Mouse (Mus musculus): Measurements from ENCODE around the gene Mesp1. TPM values are rescaled to one million over a fixed set of nuclear protein-coding genes. Genes with fewer than 3 reads are reported as not detected.
A peak's percentile ranks its signal among the peaks of the same experiment; 100 is the strongest.

The Mesp1 gene
- polyA plus RNA-seq, 1 experiment from 2014 or later = not detected

DNA sequence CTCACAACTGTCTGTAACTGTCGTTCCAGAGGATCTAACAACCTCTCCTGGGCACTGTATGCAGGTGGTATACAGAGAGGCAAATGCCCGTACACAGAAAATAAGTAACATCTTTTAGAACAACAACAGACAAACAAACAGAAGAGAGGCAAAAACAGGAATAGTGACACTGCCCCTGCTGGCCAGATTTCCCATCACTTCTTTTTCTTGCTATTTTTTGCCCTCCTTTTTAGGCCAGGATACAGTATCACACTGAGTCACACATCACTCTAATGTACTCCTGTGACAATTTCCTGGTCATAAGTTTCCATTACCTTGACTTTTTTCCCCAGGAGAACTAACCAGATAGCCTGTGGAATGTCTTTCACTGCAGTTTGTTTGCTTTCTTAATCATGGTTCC, 37.3 kb downstream of the Mesp1 start:
- Histone ChIP-seq H3K9me3 (replicated peaks; ENCODE audit: control insufficient read depth, low read length) (no peaks in the 10 kb centered on the region), H3K27me3 (ENCODE audit: control insufficient read depth, insufficient read depth, low read length) (no peaks in the 10 kb centered on the region), H3K4me2 (ENCODE audit: low read depth, low read length) (no peak overlapping the region), H3K27ac (ENCODE audit: low read length) (no peak overlapping the region), H3K36me3 (ENCODE audit: control insufficient read depth, insufficient read depth, low read length) (no peaks in the 10 kb centered on the region), H3K4me3 (replicated peaks; ENCODE audit: low read length) (no peak overlapping the region), H3K4me1 (ENCODE audit: control insufficient read depth, insufficient read depth, low read length) (no peaks in the 10 kb centered on the region), H3K9ac (ENCODE audit: low read length) (no peak overlapping the region)
- no peak for ATAC-seq (ENCODE audit: insufficient read depth, low FRiP score)
- 39% methylated on average over 2 of the region's 2 CpGs for WGBS

DNA sequence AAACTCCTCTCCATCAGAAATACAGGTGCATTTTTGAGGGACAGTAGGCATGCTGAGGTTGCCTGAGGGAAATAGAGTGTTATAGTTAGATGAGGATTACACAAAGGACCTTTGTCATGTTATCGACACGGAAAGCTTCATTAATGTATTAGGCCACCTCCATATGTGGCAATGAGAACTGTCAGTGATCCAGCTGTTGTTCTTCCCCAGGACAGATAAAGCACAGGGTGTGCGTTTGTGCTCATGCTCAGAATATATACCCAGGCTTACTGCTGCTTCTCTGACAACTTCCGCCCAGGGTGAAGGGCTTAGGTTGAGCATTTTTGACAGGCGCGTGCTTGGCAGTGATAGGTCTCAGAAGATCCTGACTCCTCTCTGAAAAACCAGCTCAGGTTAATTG, 44.1 kb downstream of the Mesp1 start:
- Histone ChIP-seq H3K9ac (ENCODE audit: low read length) (no peak overlapping the region), H3K4me3 (replicated peaks; ENCODE audit: low read length) (no peak overlapping the region), H3K9me3 (replicated peaks; ENCODE audit: control insufficient read depth, low read length) (no peaks in the 10 kb centered on the region), H3K4me1 (ENCODE audit: control insufficient read depth, insufficient read depth, low read length) (no peaks in the 10 kb centered on the region), H3K36me3 (ENCODE audit: control insufficient read depth, insufficient read depth, low read length) (no peaks in the 10 kb centered on the region), H3K27ac (ENCODE audit: low read length) (no peak overlapping the region), H3K4me2 (ENCODE audit: low read depth, low read length) (no peak overlapping the region), H3K27me3 (ENCODE audit: control insufficient read depth, insufficient read depth, low read length) (no peaks in the 10 kb centered on the region)
- WGBS = 78% methylated on average over 6 of the region's 6 CpGs
- no peak for ATAC-seq (ENCODE audit: insufficient read depth, low FRiP score)

DNA sequence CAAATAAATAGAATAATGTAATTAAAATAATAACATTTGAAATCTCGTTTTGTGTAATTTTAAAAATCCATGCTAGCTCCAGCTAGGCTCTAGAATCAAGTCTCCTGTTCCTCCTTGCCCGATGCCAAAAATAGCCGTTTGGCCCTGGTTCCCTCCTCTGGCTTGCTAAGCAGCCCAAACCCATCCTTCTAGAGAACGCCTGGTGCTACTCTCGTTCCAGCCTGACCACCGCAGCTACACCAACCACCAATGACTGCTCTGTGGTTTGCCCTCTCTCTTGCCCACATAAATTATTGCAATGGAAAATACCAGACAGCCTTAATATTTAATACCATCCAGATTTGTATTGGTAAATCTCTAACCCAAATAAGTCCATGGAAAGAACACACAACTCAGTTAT, 45.9 kb downstream of the Mesp1 start:
- H3K27me3 ChIP-seq (ENCODE audit: control insufficient read depth, insufficient read depth, low read length) = no peaks in the 10 kb centered on the region
- H3K4me1 ChIP-seq (ENCODE audit: control insufficient read depth, insufficient read depth, low read length) = peaks cover 5% of the 10 kb centered on the region
- no peaks in the 10 kb centered on the region for H3K9me3 ChIP-seq (replicated peaks; ENCODE audit: control insufficient read depth, low read length)
- no peak overlapping the region for H3K27ac ChIP-seq (ENCODE audit: low read length)
- no peaks in the 10 kb centered on the region for H3K36me3 ChIP-seq (ENCODE audit: control insufficient read depth, insufficient read depth, low read length)
- no peak overlapping the region for H3K4me2 ChIP-seq (ENCODE audit: low read depth, low read length)
- no peak for ATAC-seq (ENCODE audit: insufficient read depth, low FRiP score)
- H3K9ac ChIP-seq (ENCODE audit: low read length) = no peak overlapping the region
- WGBS = 78% methylated on average over 6 of the region's 6 CpGs
- no peak overlapping the region for H3K4me3 ChIP-seq (replicated peaks; ENCODE audit: low read length)

DNA sequence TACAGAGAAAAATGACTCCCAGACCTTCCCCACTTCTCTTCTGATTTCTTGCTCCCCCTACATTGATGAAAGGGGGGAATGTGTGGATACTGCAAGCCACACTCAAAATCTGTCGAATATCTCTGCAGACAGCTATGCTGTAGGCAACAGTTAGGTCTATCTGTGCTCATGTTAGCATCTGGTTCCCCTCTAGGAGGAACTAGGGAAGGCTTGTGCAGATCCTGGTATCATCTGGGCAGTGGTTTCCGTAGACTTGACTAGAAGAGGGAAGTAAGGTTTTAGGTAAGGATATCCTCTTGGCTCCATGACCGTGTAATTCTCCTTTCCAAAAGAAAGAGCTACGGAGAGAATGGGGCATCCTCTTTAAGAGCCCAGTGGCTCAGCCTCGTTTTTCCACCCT, 49.0 kb downstream of the Mesp1 start:
- WGBS = 76% methylated on average over 5 of the region's 5 CpGs

DNA sequence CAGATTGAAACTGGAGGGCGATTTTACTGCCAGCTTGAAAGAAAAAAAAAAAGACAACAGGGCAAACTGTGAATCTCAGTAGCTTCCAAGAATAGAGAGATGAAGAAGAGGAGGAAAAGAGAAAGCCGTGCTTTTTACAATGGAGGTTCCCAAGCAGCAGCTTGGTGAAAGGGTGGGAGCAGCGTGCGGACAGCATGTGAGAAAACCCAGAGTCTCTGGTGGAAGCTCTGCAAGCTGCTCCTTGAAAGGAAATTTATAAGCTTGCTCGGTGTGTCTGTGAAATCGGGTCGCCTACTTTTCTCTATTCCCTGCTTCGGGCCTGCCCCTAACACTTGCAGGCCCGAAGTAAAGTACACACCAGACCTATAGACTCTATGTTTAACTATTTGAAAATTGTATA, 49.5 kb downstream of the Mesp1 start:
- WGBS = 85% methylated on average over 9 of the region's 9 CpGs
- no peak for ATAC-seq (ENCODE audit: insufficient read depth, low FRiP score)
- H3K36me3 ChIP-seq (ENCODE audit: control insufficient read depth, insufficient read depth, low read length) = no peaks in the 10 kb centered on the region
- H3K27ac ChIP-seq (ENCODE audit: low read length) = no peak overlapping the region
- no peaks in the 10 kb centered on the region for H3K9me3 ChIP-seq (replicated peaks; ENCODE audit: control insufficient read depth, low read length)
- H3K4me1 ChIP-seq (ENCODE audit: control insufficient read depth, insufficient read depth, low read length) = peaks cover 5% of the 10 kb centered on the region
- no peak overlapping the region for H3K9ac ChIP-seq (ENCODE audit: low read length)
- H3K27me3 ChIP-seq (ENCODE audit: control insufficient read depth, insufficient read depth, low read length) = no peaks in the 10 kb centered on the region
- H3K4me2 ChIP-seq (ENCODE audit: low read depth, low read length) = no peak overlapping the region
- no peak overlapping the region for H3K4me3 ChIP-seq (replicated peaks; ENCODE audit: low read length)

More for the DNA sequence above, 49.0 kb downstream of the Mesp1 start:
- Histone ChIP-seq H3K4me3 (replicated peaks; ENCODE audit: low read length) (no peak overlapping the region), H3K4me2 (ENCODE audit: low read depth, low read length) (no peak overlapping the region), H3K4me1 (ENCODE audit: control insufficient read depth, insufficient read depth, low read length) (peaks cover 5% of the 10 kb centered on the region), H3K27ac (ENCODE audit: low read length) (no peak overlapping the region), H3K27me3 (ENCODE audit: control insufficient read depth, insufficient read depth, low read length) (no peaks in the 10 kb centered on the region), H3K9me3 (replicated peaks; ENCODE audit: control insufficient read depth, low read length) (no peaks in the 10 kb centered on the region), H3K9ac (ENCODE audit: low read length) (no peak overlapping the region), H3K36me3 (ENCODE audit: control insufficient read depth, insufficient read depth, low read length) (no peaks in the 10 kb centered on the region)
- no peak for ATAC-seq (ENCODE audit: insufficient read depth, low FRiP score)

DNA sequence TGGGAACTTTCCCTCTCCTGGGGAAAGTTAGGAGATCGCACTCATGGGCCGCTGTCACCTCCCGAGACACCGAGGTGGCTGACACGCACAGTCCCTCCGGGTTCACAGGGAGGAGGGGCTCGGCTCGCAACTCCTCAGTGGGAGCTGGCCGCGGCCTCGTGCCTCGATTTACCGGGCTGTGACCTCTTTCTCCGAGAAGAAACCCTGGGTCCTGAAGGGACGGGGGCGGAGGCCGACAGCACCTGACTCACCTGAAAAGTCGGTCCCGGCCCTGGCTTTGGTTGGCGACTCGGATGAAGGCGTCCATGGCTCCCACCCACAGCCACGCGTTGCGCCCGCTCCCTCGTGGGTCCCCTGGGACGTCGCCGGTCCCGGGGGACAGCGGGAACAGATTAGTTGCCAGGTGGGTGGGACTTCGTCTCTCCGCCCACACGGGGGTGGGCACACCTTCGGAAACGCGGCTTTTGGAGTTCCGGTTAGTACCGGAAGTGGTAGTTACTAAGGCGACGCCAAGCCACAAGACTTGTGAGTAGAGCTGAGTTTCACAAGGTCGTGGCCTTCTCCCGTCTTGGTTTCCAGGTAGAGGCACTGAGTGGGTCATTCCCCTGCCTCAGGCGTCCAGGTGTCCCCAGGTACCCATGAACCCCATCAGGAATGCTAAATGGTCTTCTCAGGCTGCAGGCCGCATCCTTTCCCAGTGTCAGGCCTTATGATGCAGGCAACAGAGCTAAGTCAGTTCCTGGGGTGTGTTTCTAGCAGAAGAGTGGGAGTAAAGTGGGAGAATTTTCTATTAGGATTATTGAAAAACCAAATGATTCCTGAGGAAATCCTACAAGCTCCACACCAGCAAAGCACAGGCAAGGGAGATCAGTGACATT, 50.7 kb downstream of the Mesp1 start, which contains the start of the genes Pex11a and Wdr93:
TSS of gene Pex11a (minus strand) at position 473 of the 878 bp plus-strand sequence.
TSS of gene Wdr93 (plus strand) at position 505 of the 878 bp plus-strand sequence.
- Histone ChIP-seq H3K4me1 (ENCODE audit: control insufficient read depth, insufficient read depth, low read length) (peaks cover 5% of the 10 kb centered on the region), H3K4me2 (ENCODE audit: low read depth, low read length) (peak within 1 kb of the TSS; percentile 95), H3K36me3 (ENCODE audit: control insufficient read depth, insufficient read depth, low read length) (no peaks in the 10 kb centered on the region), H3K27ac (ENCODE audit: low read length) (no peak within 1 kb of the TSS), H3K4me3 (replicated peaks; ENCODE audit: low read length) (peak within 1 kb of the TSS; percentile 83), H3K9me3 (replicated peaks; ENCODE audit: control insufficient read depth, low read length) (no peaks in the 10 kb centered on the region), H3K27me3 (ENCODE audit: control insufficient read depth, insufficient read depth, low read length) (no peaks in the 10 kb centered on the region), H3K9ac (ENCODE audit: low read length) (peak within 1 kb of the TSS; percentile 80)
- whole genome bisulfite sequencing = 2% methylated on average over 46 of the region's 46 CpGs
- ATAC-seq (ENCODE audit: insufficient read depth, low FRiP score) = peak; percentile 92

DNA sequence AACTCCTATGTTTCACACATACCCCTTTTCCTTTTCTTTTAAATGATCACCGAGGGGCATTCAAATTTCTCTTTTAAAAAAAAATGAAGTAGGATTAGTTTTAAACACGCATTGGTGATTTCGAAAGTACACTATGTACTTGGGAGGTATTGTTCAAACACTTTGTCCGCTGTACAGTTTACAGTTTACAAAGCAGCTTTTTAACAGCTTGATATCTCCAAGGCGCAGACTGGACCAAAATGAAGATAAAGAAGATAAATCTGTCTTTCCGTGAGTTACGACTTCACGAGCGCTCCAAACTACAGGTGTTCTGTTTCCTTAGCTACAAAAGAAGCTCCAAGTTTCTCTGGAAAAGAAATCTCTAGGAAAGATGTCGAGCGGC, 51.3 kb downstream of the Mesp1 start:
- 13% methylated on average over 11 of the region's 11 CpGs for WGBS
- peaks cover 5% of the 10 kb centered on the region; the same call in 1 of the 2 replicates for H3K36me3 ChIP-seq (ENCODE audit: control insufficient read depth, insufficient read depth, low read length)
- H3K27ac ChIP-seq (ENCODE audit: low read length) = no peak overlapping the region
- H3K9me3 ChIP-seq (replicated peaks; ENCODE audit: control insufficient read depth, low read length) = no peaks in the 10 kb centered on the region
- no peaks in the 10 kb centered on the region for H3K27me3 ChIP-seq (ENCODE audit: control insufficient read depth, insufficient read depth, low read length)
- H3K4me3 ChIP-seq (replicated peaks; ENCODE audit: low read length) = peak overlapping the region; percentile 83
- ATAC-seq (ENCODE audit: insufficient read depth, low FRiP score) = no peak
- peaks cover 5% of the 10 kb centered on the region for H3K4me1 ChIP-seq (ENCODE audit: control insufficient read depth, insufficient read depth, low read length)
- H3K9ac ChIP-seq (ENCODE audit: low read length) = peak overlapping the region; percentile 80
- H3K4me2 ChIP-seq (ENCODE audit: low read depth, low read length) = peak overlapping the region; percentile 95

Other genes with a start within 250 kb of the Mesp1 start
- 0.35 TPM in 1 of 2 replicates, not detected in the other for gene Rhcg, start 176.1 kb downstream of the Mesp1 start, polyA plus RNA-seq (2015; fragmentation: Nextera tagmentation; extraction: Ambion mirVana)
- gene Ticrr, start 133.6 kb downstream of the Mesp1 start, polyA plus RNA-seq (2015; fragmentation: Nextera tagmentation; extraction: Ambion mirVana) = 4.2 and 5.2 TPM in 2 replicates
- gene Kif7, start 78.1 kb downstream of the Mesp1 start, polyA plus RNA-seq (2015; fragmentation: Nextera tagmentation; extraction: Ambion mirVana) = 2.1 and 2.9 TPM in 2 replicates
- not detected in 2 replicates for gene Plin1, start 60.9 kb downstream of the Mesp1 start, polyA plus RNA-seq (2015; fragmentation: Nextera tagmentation; extraction: Ambion mirVana)
- 11.5 and 11.9 TPM in 2 replicates for gene Pex11a, start 50.7 kb downstream of the Mesp1 start, polyA plus RNA-seq (2015; fragmentation: Nextera tagmentation; extraction: Ambion mirVana)
- gene Wdr93, start 50.6 kb downstream of the Mesp1 start, polyA plus RNA-seq (2015; fragmentation: Nextera tagmentation; extraction: Ambion mirVana) = 0.25 and 0.47 TPM in 2 replicates
- 1.3 TPM in 2 replicates for gene Mesp2, start 16.9 kb upstream of the Mesp1 start, polyA plus RNA-seq (2015; fragmentation: Nextera tagmentation; extraction: Ambion mirVana)
- 54.7 and 59.3 TPM in 2 replicates for gene Anpep, start 67.3 kb upstream of the Mesp1 start, polyA plus RNA-seq (2015; fragmentation: Nextera tagmentation; extraction: Ambion mirVana)
- 23.9 and 26.4 TPM in 2 replicates for gene Ap3s2, start 126.9 kb upstream of the Mesp1 start, polyA plus RNA-seq (2015; fragmentation: Nextera tagmentation; extraction: Ambion mirVana)
- 38.1 and 41.3 TPM in 2 replicates for gene Arpin, start 141.6 kb upstream of the Mesp1 start, polyA plus RNA-seq (2015; fragmentation: Nextera tagmentation; extraction: Ambion mirVana)
- gene Zfp710, start 231.0 kb upstream of the Mesp1 start, polyA plus RNA-seq (2015; fragmentation: Nextera tagmentation; extraction: Ambion mirVana) = 14.3 and 16.7 TPM in 2 replicates